19 mouse cellular contexts compared by ENCODE assay signal in genomic region chr14:89922316-89922715, GRCm38 (mm10).
DNase-seq lines count a peak whose midpoint lies in the region; ATAC-seq lines count a peak whose summit lies in the region.
"Had no signal": no experiment of that assay in that cellular context is flagged by ENCODE, and none has a peak within 500 bp of the region (broad histone marks: within the 10 kb centered on the region; RNA-seq: fewer than 3 reads in every experiment).

No protein-coding gene starts in this region.

- no peak overlapping the region for H3K27ac ChIP-seq in embryonic facial prominence, embryonic 14.5 days (replicated peaks; ENCODE audit: low read depth, low read length)
- no peak overlapping the region for H3K27ac ChIP-seq in embryonic facial prominence, embryonic 10.5 days (replicated peaks)
- H3K27ac ChIP-seq: embryonic facial prominence, embryonic 13.5 days; forebrain, embryonic 13.5 days; forebrain, embryonic 15.5 days had no signal

- ATAC-seq in embryonic facial prominence, embryonic 14.5 days (ENCODE audit: low read depth) = no peak
- no peak for ATAC-seq in megakaryocyte-erythroid progenitor cell, adult 5-6 weeks (replicated peaks; ENCODE audit: low FRiP score, low TSS enrichment, poor library complexity, severe bottlenecking)
- ATAC-seq: activated CD4-positive, CD25-positive, alpha-beta regulatory T cell, adult 4 months; forebrain, embryonic 13.5 days; forebrain, embryonic 15.5 days; forebrain, postnatal 0 days; Patski had no signal

- no peak overlapping the region for H3K4me2 ChIP-seq in embryonic facial prominence, embryonic 14.5 days (ENCODE audit: low read depth, low read length)
- H3K4me2 ChIP-seq: embryonic facial prominence, embryonic 13.5 days; forebrain, embryonic 13.5 days; forebrain, embryonic 15.5 days had no signal

- no peak overlapping the region for H3K9ac ChIP-seq in embryonic facial prominence, embryonic 14.5 days (ENCODE audit: low read depth, low read length)
- H3K9ac ChIP-seq: embryonic facial prominence, embryonic 13.5 days; forebrain, embryonic 13.5 days; forebrain, embryonic 15.5 days; forebrain, postnatal 0 days had no signal

- WGBS in embryonic facial prominence, embryonic 14.5 days = 51% methylated on average over 1 of the region's 1 CpGs
- 76% methylated on average over 1 of the region's 1 CpGs for WGBS in embryonic facial prominence, embryonic 10.5 days

- no peaks in the 10 kb centered on the region for H3K9me3 ChIP-seq in embryonic facial prominence, embryonic 14.5 days (ENCODE audit: control insufficient read depth, low read length)
- no peaks in the 10 kb centered on the region for H3K9me3 ChIP-seq in embryonic facial prominence, embryonic 10.5 days
- H3K9me3 ChIP-seq: embryonic facial prominence, embryonic 13.5 days; forebrain, embryonic 13.5 days; forebrain, embryonic 15.5 days had no signal

- H3K27me3 ChIP-seq in embryonic facial prominence, embryonic 14.5 days (replicated peaks; ENCODE audit: control insufficient read depth, insufficient read depth, low read length) = no peaks in the 10 kb centered on the region
- H3K27me3 ChIP-seq in embryonic facial prominence, embryonic 10.5 days (replicated peaks; ENCODE audit: low read depth, poor library complexity, severe bottlenecking) = no peaks in the 10 kb centered on the region
- H3K27me3 ChIP-seq: embryonic facial prominence, embryonic 13.5 days; forebrain, embryonic 13.5 days; forebrain, embryonic 15.5 days had no signal

- H3K4me3 ChIP-seq in embryonic facial prominence, embryonic 14.5 days (ENCODE audit: low read depth, low read length) = no peak overlapping the region
- H3K4me3 ChIP-seq in embryonic facial prominence, embryonic 10.5 days = no peak overlapping the region
- H3K4me3 ChIP-seq: embryonic facial prominence, embryonic 13.5 days; forebrain, embryonic 13.5 days; forebrain, embryonic 15.5 days had no signal

- H3K36me3 ChIP-seq in embryonic facial prominence, embryonic 14.5 days (ENCODE audit: control insufficient read depth, insufficient read depth, low read length) = no peaks in the 10 kb centered on the region
- no peaks in the 10 kb centered on the region for H3K36me3 ChIP-seq in embryonic facial prominence, embryonic 10.5 days (replicated peaks)
- H3K36me3 ChIP-seq: embryonic facial prominence, embryonic 13.5 days; forebrain, embryonic 15.5 days had no signal

- peak; percentile 59 for DNase-seq in embryonic facial prominence, embryonic 14.5 days (ENCODE audit: low spot score)
- no peak for DNase-seq in embryonic facial prominence, embryonic 10.5 days (ENCODE audit: low spot score)
- DNase-seq in 3T3-L1 (ENCODE audit: low read depth, low spot score) (peak; percentile 12), 416B (ENCODE audit: low read depth) (peak; percentile 1)
- DNase-seq in gastrocnemius, postnatal 25 days = no peak
- DNase-seq: adrenal gland, adult 8-10 months; adrenal gland, postnatal 14 days; adrenal gland, postnatal 36 days; cerebellum, adult 11-12 months; cerebellum, adult 8-10 months; cerebellum, adult 9-11 months; cerebellum, postnatal 25 days; forebrain, postnatal 0 days had no signal

- no peaks in the 10 kb centered on the region for H3K4me1 ChIP-seq in embryonic facial prominence, embryonic 14.5 days (ENCODE audit: control insufficient read depth, insufficient read depth, low read length)
- no peaks in the 10 kb centered on the region for H3K4me1 ChIP-seq in embryonic facial prominence, embryonic 10.5 days
- H3K4me1 ChIP-seq: embryonic facial prominence, embryonic 13.5 days; forebrain, embryonic 13.5 days; forebrain, embryonic 15.5 days had no signal

Comparison
In these comparisons a context has a peak if more than half of its experiments do, and no peak if none do; other contexts are left out.
1. DNase-seq: peak in embryonic facial prominence, embryonic 14.5 days (single experiment), 3T3-L1 (single experiment) and 416B (single experiment); none in embryonic facial prominence, embryonic 10.5 days (single experiment) and gastrocnemius, postnatal 25 days (single experiment).